Mouse (Mus musculus) adrenal gland, adult 2 months (tissue): Measurements from ENCODE around the gene Fbxw21. TPM values are rescaled to one million over a fixed set of nuclear protein-coding genes. Genes with fewer than 3 reads are reported as not detected.
"Not testable (repeated sequence)": the region's sequence is repeated elsewhere in the genome, so short reads cannot be mapped to it uniquely, and the experiment has no call there.

Source experiments
- DNase-seq: peaks from one replicate; pipeline ENCODE4 v3.0.0; 2021
- long read RNA-seq: library from polyadenylated mRNA; stranded (forward); transcript quantifications from one replicate; pipeline ENCODE4 v2.0.0, GENCODE M21; 2021
- polyA plus RNA-seq: library from polyadenylated mRNA; depleted of rRNA; stranded (reverse); fragments of >200 nt; gene quantifications from 2 replicates; pipeline ENCODE4 v1.2.3, GENCODE M21; 2012; rRNA removed
- total RNA-seq, 2 experiments: library from RNA; stranded (reverse); gene quantifications; 2 replicates each; pipeline ENCODE4 v1.2.3; 2021

The Fbxw21 gene
- total RNA-seq: not detected
- polyA plus RNA-seq: not detected in 2 replicates
- long read RNA-seq: 0 reads

DNA sequence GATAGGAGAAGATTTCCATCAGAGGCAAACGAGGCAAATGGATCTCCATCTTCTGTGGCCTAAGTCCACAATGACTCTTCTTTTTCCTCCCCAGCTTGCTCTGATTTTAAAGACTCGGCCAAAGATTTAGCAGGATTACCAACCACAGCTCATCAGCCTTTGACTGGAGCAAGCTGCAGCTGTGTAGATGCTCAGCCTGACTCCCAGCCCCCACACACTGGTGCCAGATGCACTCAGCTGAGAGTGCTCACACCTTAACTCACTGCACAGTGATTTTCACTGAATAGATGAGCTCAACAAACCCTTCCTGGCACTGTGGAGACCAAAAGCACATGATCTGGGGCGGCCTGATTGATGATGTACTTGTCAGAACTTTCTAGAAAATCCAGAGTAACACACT lies at the start of gene Fbxw21:
Gene Fbxw21 (minus strand): TSS at position 101 of the 400 bp plus-strand sequence.
- no peak for DNase-seq

DNA sequence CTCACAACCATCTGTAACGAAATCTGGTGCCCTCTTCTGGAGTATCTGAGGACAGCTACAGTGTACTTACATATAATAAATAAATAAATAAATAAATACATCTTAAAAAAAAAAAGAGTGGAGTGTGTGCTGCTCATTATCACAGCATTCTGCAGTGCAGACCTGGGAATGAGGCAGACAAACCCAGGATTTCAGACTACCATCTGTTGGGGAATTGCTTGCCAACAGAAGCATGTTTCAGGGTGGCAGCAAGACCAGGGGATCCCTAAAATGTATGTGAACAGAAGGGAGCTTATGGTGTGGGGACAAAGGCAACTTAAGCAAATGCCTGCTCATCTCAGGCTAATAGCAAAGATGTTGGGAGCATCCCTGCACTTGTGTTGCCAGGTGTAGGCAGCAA lies 39.5 kb upstream of the Fbxw21 start:
- not testable (repeated sequence) for DNase-seq

DNA sequence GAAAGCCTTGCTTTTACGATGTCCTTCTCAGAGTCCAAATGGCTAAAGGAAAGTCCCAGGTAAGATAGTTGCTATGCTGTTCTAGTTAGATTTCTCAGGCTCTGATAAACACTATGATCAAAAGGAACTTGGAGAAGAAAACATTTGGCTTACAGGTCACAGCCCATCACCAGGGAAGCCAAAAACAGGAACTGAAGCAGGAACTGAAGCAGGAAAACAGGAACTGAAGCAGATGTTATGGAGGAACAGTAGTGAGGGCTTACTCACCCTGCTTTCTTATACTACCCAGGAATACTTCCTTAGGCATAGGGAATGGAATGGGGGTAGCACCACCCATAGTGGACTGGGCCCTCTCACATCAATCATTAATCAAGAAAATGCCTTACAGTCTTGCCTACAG lies 38.5 kb upstream of the Fbxw21 start:
- no peak for DNase-seq

DNA sequence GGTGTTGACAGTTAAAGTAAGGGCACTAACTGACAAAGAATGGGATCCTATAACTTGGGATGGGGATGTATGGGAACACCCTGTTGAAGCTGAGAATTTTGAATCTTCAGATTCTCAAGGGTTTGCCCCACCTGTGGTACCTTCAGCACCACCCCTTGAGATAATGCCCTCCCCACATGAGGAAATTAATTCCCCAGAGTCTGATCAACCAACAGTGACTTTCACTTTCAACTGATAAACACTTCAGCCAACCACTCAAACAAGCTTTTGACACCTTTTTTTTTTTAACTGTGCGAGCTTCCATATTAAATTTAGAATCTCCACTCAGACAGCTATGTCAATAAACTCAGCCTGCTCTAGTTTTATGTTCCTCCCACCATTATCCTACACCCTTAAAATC lies 37.5 kb upstream of the Fbxw21 start:
- no peak for DNase-seq

DNA sequence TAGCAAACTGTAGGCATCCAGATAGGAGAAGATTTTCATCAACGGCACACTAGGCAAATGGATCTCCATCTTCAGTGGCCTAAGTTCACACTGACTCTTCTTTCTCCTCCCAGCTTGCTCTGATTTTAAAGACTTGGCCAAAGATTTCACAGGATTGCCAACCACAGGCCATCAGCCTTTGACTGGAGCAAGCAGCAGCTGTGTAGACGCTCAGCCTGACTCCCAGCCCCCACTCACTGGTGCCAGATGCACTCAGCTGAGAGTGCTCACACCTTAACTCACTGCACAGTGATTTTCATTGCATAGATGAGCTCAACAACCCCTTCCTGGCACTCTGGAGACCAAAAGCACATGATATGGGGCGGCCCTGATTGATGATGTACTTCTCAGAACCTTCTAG lies 34.0 kb upstream of the Fbxw21 start, which contains the start of gene Fbxw13:
Gene Fbxw13 (minus strand): TSS at position 101 of the 400 bp plus-strand sequence.
- DNase-seq: not testable (repeated sequence)

DNA sequence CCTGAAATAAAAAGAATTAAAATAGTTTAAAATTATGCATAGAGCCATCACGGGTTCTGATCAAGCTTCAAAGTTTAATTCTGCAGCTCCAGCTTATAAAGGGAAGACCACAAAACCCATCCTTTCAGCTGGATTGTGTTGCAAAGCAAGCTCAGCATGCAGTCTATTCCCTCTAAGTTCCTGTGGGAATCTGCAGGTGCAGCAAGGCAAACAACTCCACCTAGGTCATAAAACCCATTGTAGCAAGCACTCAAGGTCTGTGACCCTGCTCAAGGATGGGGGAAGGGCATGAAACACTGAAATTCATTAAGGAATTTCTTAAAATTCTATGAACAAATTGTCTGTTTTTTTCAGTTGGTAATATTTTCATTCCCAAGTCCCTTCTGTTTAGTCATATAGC lies 15.4 kb upstream of the Fbxw21 start:
- no peak for DNase-seq

DNA sequence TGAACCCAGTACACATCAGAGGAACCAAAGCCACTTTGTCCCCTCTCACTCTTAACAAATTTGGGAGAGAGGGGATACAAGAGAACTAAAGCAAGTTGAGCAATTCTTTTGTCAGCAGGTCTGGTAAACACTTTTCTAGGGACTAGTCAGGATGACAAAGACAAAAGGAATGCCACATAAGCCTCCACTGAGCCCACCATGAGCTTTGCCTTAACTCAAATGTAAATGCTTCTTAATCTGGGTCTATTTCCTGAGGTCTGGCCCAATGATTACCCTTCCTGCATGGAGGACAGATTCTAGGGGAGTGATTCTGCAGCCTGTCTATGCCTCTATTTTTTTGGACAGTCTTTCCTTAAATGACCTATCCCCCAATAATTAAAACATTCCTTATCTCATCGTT lies 14.5 kb upstream of the Fbxw21 start:
- no peak for DNase-seq

DNA sequence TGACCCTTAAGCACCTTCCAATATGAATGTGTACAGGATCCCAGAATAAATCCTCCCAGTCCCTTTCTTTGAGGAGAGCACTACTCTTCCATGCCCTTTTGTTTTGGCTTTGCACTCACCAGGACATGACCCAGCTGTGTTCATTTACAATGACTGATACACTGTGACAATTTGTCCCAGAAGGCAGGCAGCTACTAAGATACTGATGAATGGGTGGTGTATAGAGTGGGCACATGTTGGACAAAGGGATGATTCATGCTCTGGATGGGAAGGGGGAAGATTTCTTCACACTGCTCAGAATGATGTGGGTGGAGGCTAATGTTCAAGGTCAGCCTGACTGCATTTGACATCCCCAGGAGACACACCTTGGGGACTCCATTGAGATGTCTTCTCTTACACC lies 5.5 kb upstream of the Fbxw21 start:
- DNase-seq: no peak

DNA sequence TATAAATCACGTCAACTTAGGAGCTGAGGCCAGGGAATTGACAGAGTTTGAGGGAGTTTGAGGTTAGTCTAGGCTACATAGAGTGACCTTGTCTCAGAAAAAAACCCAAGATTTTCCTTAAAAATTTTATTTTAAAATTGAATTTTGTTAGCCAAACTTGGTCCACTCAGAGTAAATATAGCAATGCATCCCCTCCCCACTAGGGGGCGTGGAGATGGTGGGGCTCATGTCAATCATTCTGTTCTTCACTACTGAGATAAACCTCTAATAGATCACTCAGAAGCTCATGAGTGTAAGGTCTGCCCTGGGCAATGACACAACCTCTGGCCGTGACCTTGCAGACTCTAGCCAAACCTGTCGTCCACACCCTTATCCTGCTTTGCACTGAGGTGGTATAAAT lies 21.4 kb downstream of the Fbxw21 start:
- not testable (repeated sequence) for DNase-seq

DNA sequence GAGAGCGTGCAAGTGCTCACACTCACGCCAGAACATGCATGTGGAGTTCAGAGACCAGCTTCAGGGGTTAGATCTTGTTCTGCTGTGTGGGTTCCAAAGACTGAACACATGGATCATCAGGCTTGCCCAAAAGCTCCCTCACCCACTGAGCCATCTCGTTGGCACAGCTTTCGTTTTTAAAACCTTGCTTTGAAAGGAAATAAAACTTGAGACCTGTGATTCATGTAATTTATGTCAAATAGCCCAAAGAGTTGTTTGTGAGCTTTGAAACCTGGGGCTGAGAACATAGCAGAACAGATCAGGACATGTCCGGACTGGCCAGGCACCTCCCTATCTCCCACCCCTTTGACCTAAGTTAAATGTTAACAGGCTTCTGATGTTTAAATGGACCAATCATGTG lies 31.8 kb downstream of the Fbxw21 start:
- DNase-seq: no peak

DNA sequence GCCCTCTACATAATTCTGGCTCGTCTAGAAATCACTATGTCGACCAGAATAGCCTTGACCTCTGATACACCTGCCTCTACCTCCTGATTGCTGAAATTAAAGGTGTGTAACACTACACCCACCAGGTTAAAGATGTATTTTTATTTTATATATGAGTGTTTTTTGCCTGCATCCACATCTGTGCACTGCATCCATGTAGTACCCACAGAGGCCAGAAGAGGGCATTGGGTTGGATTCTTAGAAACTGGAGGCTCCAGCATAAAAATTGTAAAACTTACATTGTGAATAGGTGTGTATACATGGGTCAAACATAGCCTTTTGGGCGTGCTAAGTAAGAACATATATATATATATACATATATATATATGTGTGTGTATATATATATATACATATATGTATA lies 33.6 kb downstream of the Fbxw21 start:
- DNase-seq: no peak

DNA sequence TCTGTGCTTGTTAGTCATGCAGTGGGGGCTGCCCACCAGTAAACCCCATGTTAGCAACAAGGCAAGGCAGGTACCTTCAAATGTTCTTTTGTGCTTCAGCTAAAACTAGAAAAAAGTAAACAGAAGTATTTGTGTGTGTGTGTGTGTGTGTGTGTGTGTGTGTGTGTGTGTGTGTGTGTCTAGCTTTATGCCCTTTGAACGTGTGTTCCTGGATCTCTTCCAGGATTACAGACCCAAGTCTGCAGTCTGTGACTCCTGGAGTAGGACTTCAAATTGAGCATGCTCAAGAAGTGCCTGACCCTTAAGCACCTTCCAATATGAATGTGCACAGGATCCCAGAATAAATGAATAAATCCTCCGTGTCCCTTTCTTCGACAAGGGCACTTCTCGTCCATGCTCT lies 34.8 kb downstream of the Fbxw21 start:
- no peak for DNase-seq

DNA sequence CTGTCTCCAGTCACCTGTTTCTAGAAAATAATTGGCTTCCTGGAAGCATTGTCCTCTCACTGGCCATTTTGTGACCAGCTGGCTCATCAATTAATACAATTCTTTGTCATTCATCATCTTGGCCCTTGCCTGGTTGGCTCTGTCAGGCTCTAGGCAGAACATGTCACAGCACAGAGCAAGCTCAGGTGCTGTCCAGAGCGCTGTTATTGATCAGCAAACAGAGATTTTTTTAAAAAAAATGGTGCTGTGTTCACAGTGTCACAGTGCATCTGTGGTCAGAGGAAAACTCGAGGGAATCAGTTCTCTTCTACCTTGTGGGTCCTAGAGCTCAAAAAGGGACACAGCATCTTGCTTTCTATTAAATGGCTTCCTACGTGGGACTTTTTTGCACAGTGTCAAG lies 36.4 kb downstream of the Fbxw21 start:
- no peak for DNase-seq

DNA sequence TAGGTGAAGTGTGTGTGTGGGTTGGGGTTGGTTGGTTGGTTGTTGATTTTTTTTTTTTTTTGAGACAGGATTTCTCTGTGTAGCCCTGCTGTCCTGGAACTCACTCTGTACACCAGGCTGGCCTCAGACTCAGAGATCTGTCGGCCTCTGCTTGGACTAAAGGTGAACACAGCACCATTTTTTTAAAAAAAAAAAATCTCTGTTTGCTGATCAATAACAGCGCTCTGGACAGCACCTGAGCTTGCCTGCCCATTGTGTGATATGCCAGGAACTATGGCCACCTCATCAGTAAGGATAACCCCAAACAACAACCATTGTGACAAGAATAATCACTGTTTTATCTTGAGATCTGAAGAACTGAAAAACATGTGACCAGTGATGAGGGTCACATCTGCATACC lies 36.8 kb downstream of the Fbxw21 start:
- no peak for DNase-seq

DNA sequence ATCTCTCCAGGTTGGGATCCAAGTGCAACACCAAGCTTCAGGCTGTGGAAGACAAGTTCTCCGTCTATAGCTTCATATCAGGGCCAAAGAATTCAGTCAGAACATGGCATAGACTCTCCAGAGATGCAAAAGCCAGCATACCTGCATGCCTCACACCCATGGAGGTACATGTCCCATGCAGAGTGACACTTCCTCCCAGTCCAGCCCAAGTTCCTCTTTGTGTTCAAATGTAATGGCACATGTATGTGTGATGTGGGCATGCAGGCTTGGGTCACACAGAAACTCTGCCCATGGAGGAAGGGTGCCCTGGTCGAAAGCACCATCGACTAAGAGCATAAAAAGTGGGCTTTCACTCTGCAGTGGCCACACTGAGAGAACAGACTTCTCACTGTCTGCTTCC lies 37.7 kb downstream of the Fbxw21 start:
- no peak for DNase-seq

DNA sequence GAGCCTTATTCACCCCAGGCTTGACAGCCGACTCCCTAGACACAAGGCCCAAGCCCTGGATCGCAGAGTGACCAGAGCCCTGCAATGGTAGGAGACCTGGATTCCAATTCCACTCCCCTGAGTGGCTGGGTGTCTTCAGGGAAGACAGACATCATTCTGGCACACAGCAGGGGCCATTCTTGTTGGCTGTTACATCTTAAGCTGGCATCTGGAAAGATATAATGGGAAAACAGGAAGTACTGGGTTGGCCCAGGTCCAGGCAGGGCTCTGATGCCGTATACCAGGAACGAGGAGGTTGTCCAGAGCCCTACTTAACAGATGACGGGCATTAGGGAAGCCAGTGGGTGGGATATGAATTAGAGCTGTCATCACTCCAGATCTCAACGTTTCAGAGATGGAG lies 38.6 kb downstream of the Fbxw21 start:
- DNase-seq: no peak

DNA sequence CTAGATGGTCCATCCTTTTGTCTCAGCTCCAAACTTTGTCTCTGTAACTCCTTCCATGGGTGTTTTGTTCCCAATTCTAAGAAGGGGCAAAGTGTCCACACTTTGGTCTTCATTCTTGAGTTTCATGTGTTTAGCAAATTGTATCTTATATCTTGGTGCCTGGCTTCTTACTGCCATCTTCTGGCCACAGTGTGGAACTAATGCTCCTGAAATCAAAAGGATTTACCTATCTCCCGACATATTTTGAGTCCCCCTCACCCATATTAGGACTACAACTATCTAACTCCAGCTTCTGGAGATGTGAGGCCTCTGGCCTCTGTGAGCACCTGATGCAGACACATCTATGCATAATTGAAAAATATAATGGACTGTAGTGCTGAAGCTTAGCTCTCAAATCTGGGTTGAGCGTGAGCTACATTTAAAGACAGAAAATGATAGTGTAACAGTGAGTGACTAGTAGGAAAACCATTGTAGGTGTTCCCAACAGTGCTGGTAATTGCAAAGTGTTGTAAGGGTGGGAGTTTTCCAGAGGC lies 39.2 kb downstream of the Fbxw21 start:
- no peak for DNase-seq

DNA sequence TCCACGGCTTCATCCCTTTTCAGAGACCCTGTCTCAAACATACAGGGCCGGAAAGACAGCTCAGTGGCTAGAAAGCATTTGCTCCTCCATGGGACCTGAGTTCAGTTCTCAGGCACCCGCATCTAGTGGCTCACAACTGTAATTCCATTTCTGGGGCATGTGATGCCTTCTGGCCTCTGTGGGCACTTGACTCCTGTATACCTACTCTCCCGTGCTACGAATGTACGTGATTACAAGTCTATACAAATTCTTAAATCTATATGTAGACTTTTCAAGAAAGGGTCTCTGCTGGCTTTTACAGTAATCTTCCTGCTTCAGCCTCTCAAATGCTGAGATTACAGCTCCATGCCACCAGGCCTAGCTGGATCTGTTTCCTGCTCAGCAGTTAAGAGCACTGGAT lies 40.9 kb downstream of the Fbxw21 start:
- DNase-seq: peak; percentile 0

DNA sequence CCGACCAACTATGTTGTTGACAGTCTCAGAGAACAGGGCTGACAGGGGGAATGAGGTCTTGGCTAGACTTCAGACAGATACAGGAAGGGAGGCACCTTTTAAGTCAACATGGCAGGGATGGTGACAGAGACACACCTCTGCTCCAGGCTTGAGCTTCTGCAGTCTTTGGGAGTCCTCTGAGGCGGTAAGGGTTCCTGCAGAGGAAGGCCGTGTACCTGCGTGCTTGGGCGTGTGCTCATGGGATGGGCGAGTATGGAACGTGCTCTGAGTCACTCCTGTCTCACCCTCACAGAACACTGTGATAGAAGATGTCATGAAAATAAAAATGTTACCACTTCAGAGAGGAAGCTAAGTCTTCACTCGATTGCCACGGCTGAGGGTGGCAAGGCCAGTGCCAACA lies 42.3 kb downstream of the Fbxw21 start:
- no peak for DNase-seq

DNA sequence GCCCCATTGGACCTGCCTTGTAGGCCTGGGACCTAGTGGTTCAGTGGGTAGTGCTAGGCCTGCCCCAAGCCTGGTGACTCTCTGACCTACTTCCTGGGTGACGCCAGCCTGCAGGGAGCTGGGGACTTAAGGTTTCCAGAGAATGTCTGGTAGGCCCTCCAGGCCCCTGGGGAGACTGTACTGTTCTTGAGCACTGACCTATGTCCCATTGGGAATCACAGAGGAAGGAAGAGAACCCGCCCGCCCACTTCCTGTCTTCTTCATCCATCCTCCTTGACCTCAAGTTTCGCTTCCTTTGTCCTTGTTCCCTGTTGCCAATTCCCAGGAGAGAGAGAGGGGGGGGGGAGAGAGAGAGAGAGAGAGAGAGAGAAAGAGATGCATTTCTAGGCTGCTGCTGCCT lies 43.7 kb downstream of the Fbxw21 start:
- DNase-seq: no peak

DNA sequence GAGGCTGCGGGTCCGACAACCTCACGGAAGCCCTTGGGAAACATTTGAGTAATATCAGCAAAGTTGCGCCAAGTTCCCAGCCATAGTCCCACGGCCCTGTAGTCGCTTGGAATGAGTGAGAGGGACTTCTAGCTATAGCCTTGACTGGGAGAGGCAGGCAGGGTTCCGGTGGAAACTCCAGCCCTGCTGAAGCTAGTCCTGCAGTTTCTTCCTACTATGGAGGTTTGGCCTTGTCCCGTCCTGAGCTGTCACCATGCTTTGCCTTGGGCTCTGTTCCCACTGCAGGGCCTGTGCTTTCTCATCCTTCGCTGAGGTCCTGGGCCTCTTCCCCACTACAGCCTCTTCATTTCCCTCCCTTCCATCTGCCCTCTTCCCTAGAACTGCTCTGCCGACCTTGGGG lies 45.6 kb downstream of the Fbxw21 start:
- DNase-seq: peak; percentile 88

DNA sequence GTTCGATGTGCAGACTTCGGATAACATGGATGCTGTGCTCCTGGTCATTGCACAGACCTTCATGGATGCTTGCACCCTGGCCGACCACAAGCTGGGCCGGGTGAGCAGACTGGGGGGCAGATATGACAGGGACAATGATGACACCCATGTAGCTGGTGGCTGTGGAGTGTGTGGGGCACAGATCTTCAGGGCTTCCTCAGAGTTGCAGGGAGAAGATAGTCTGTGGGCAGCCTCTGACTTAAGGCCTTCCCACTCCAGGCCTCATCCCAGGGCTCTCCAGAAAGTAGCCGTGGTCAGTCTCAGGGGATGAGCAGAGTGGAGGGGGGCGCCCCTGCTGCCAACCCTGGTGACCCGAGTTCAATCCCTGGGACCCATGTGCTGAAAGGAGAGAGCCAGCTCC lies 47.0 kb downstream of the Fbxw21 start:
- DNase-seq: peak; percentile 10

DNA sequence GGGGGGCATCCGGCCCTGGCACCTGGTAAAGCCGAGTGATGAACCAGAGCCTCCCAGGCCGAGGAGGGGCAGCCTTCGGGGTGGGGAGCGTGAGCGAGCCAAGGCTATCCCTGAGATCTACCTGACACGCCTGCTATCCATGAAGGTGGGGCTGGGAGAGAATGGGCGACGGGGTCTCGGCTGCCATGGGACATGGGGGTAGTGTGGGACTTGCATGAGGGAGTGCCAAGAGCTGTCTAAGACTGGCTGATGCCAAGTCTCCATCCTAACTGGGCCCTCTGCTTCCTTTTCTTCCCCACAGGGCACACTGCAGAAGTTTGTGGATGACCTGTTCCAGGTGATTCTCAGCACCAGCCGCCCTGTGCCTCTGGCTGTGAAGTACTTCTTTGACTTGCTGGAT lies 47.6 kb downstream of the Fbxw21 start:
- DNase-seq: no peak

DNA sequence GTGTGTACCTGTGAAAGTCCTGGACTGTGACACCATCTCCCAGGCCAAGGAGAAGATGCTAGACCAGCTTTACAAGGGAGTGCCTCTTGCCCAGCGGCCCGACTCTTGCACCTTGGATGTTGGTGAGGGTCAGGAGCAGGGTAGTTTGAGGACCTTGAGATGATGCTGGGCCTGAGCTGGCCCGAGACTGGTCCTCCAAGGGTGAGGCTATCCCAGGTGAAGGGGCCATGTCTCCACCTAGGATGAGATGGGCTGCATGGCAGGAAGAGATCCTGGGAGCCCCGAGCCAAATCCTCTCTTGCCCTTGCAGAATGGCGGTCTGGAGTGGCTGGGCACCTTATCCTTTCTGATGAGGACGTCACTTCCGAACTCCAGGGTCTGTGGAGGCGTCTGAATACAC lies 48.5 kb downstream of the Fbxw21 start:
- peak; percentile 3 for DNase-seq

DNA sequence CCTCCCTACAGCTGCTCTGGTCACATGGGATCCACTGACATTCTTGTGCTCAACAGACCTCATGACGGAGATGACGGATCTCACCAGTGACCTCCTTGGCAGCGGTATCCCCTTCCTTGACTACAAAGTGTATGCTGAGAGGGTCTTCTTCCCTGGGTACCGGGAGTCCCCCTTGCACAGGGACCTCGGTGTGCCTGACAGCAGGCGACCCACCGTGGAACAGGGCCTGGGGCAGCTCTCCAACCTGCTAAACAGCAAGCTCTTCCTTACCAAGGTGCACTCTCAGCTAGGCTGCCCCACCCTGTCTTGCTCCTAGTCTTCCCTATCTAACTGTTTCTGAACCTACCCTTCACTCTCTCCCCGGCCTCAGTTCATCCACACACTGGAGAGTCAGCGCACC lies 50.2 kb downstream of the Fbxw21 start:
- peak; percentile 1 for DNase-seq
